Mouse (Mus musculus) testis, adult 2 months (tissue): ENCODE results near the gene Slc26a8. TPM values are rescaled to one million over a fixed set of nuclear protein-coding genes. Genes with fewer than 3 reads are reported as not detected.

ENCODE experiments used
- H3K27ac ChIP-seq: fragments of 200-500 bp; 2 replicates; pipeline ENCODE4 v1.5.1; 2012; ENCODE audit warnings: low read depth, low read length; ENCODE audit not compliant: control insufficient read depth, insufficient read depth
- H3K27me3 ChIP-seq: fragments of 200-500 bp; 2 replicates; pipeline ENCODE4 v1.6.1; 2012; ENCODE audit warnings: mild to moderate bottlenecking, low read length, moderate library complexity; ENCODE audit not compliant: control insufficient read depth, insufficient read depth
- H3K36me3 ChIP-seq: fragments of 200-500 bp; 2 replicates; pipeline ENCODE4 v1.6.1; 2012; ENCODE audit warnings: mild to moderate bottlenecking, low read length; ENCODE audit not compliant: control insufficient read depth, insufficient read depth
- H3K4me1 ChIP-seq: fragments of 200-500 bp; 2 replicates; pipeline ENCODE4 v1.6.1; 2012; ENCODE audit warnings: low read length; ENCODE audit not compliant: control insufficient read depth, insufficient read depth
- H3K4me3 ChIP-seq: fragments of 200-500 bp; 2 replicates; pipeline ENCODE4 v1.5.1; 2012; ENCODE audit warnings: low read depth, mild to moderate bottlenecking, low read length, moderate library complexity, mixed read lengths; ENCODE audit not compliant: control insufficient read depth
- CTCF ChIP-seq: fragments of 200-500 bp; IDR thresholded peaks from 2 replicates; pipeline ENCODE4 v1.5.1; 2012; ENCODE audit warnings: low read depth, mild to moderate bottlenecking, inconsistent platforms, low read length, moderate library complexity; ENCODE audit not compliant: control insufficient read depth, insufficient read depth, insufficient replicate concordance
- POLR2A ChIP-seq: fragments of 200-500 bp; IDR thresholded peaks from 2 replicates; pipeline ENCODE4 v1.6.1; 2012; ENCODE audit warnings: low read depth, mild to moderate bottlenecking, inconsistent platforms, low read length, moderate library complexity; ENCODE audit not compliant: control insufficient read depth
- polyA plus RNA-seq: library from polyadenylated mRNA; depleted of rRNA; stranded (reverse); fragments of >200 nt; gene quantifications from 2 replicates; pipeline ENCODE4 v1.2.3, GENCODE M21; 2012; rRNA removed

The Slc26a8 gene
- polyA plus RNA-seq, 1 experiment: 188 TPM

GRCm38 (mm10) chr17:28609543-28609942 lies 80.5 kb downstream of the Slc26a8 start:
- TF ChIP-seq POLR2A (no peak), CTCF (no peak)
- no peaks in the 10 kb centered on the region for H3K4me1 ChIP-seq
- H3K4me3 ChIP-seq: no peak overlapping the region
- H3K36me3 ChIP-seq: no peaks in the 10 kb centered on the region; the same call in none of the 2 replicates
- H3K27me3 ChIP-seq: no peaks in the 10 kb centered on the region
- no peak overlapping the region for H3K27ac ChIP-seq

DNA sequence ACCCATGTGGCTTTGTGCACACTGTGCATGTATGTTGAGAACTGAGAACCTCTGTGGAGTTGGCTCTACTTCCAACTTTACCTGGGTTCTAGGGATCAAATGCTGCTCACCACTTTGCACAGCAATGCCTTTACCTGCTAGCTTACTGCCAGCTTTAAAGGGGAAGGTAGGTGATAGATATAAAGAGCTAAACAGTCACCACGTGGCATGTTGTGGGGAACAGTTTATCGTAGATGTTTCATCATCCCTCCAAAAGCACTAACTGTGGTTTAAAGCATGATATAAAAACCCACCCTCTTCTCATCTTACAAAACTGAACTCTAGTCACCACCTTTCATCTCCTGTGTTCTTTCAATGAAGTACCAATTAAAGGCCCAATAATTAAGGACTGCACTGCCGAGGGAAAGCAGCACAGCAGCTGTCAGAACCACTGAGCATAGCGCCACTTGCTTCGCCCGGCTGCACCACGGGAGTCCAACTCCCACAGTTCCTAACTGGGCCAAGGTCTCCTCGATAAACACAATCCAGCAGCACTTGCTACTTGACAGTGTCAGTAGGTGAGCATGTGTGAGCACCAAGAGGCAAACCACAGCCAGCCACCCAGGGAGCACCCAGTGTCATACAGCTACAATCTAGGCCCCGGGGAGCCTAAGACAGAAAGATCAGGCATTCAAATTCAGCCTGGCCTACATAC lies 88.3 kb downstream of the Slc26a8 start:
- Histone ChIP-seq H3K27me3 (no peaks in the 10 kb centered on the region), H3K4me3 (no peak overlapping the region), H3K4me1 (no peaks in the 10 kb centered on the region), H3K36me3 (peaks cover 14% of the 10 kb centered on the region), H3K27ac (no peak overlapping the region)
- no peak for TF ChIP-seq POLR2A
- no peak for TF ChIP-seq CTCF

GRCm38 (mm10) chr17:28600780-28601179 lies 89.3 kb downstream of the Slc26a8 start:
- TF ChIP-seq CTCF: no peak
- no peak for TF ChIP-seq POLR2A

GRCm38 (mm10) chr17:28593965-28594364 lies 96.1 kb downstream of the Slc26a8 start:
- Histone ChIP-seq H3K4me3 (peak overlapping the region; percentile 37; the same call in 1 of the 2 replicates), H3K27me3 (no peaks in the 10 kb centered on the region), H3K27ac (peak overlapping the region; percentile 63), H3K4me1 (no peaks in the 10 kb centered on the region), H3K36me3 (peaks cover 7% of the 10 kb centered on the region)
- TF ChIP-seq POLR2A (no peak; the same call in 1 of the 2 replicates), CTCF (no peak)

More at GRCm38 (mm10) chr17:28600780-28601179, 89.3 kb downstream of the Slc26a8 start:
- Histone ChIP-seq H3K4me3 (no peak overlapping the region), H3K4me1 (no peaks in the 10 kb centered on the region), H3K36me3 (peaks cover 14% of the 10 kb centered on the region), H3K27ac (no peak overlapping the region), H3K27me3 (no peaks in the 10 kb centered on the region)

DNA sequence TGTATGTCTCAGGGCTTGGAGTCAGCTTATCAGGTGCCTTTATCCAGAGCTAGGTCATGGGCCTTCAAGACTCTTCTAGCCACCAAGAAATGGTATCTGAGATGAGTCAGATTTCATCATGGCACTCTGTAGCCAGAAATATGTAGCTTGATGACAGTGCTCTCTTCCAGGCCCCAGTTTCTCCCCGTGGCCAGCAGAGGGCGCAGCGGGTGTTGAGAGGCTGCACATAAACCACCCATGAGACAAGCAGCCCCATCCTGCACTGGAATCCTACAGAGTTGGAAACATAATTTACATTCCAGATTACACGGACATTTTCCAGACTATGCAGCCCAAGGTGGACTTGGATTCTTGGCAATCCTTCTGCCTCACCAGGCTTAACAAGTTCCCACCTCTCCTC lies 97.0 kb downstream of the Slc26a8 start:
- TF ChIP-seq POLR2A (no peak), CTCF (peak; percentile 73)
- Histone ChIP-seq H3K4me3 (no peak overlapping the region), H3K27ac (no peak overlapping the region), H3K36me3 (peaks cover 8% of the 10 kb centered on the region), H3K4me1 (no peaks in the 10 kb centered on the region; the same call in 1 of the 2 replicates), H3K27me3 (no peaks in the 10 kb centered on the region)

DNA sequence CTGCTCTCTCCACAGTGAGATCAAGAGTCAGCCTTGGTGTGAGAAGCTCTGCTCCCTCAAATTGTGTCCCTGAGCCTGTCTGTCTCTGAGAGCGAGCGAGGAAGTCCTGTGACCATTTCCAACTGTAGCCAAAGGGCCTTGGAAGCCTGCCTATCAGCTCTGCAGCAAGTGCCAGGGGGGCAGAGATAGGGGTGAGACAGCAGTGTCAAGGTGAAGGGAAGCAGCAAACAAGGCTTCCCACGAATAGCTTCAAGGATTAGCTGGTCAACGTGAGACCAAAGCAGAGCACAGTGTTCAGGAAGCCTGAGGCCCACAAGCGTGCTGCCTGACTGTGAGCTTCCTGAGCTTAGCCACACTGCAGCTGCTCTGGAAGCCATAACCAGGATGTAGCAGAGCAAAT lies 98.6 kb downstream of the Slc26a8 start:
- Histone ChIP-seq H3K36me3 (peaks cover 6% of the 10 kb centered on the region), H3K27me3 (no peaks in the 10 kb centered on the region), H3K4me3 (no peak overlapping the region), H3K4me1 (no peaks in the 10 kb centered on the region; the same call in 1 of the 2 replicates), H3K27ac (peak overlapping the region; percentile 75)
- no peak for TF ChIP-seq POLR2A
- no peak for TF ChIP-seq CTCF

DNA sequence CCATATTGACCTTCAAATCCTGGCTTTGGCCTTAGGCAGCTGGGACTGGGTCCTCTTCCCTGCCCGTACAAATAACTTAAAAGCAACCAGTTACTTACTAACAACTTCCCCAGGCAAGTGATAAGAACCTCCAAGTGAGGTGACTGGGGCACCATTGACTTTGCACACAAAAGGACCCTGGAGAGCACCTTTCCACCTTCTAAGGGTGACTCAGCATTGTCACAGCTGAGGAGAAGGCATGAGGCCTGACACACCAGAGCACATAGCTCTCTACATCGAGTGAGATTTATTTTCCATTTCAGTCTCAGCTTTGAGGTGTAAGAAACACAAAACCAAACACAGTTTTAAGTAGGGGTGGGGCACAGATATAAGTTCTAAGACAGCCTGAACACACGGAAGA lies 99.4 kb downstream of the Slc26a8 start:
- TF ChIP-seq CTCF: no peak
- TF ChIP-seq POLR2A: no peak
- Histone ChIP-seq H3K36me3 (peaks cover 6% of the 10 kb centered on the region), H3K4me1 (no peaks in the 10 kb centered on the region; the same call in 1 of the 2 replicates), H3K27me3 (no peaks in the 10 kb centered on the region), H3K27ac (no peak overlapping the region), H3K4me3 (no peak overlapping the region)

- no peak overlapping the region for H3K27ac ChIP-seq
- TF ChIP-seq CTCF (no peak), POLR2A (no peak)
- peaks cover 5% of the 10 kb centered on the region for H3K36me3 ChIP-seq
- no peak overlapping the region for H3K4me3 ChIP-seq
- no peaks in the 10 kb centered on the region for H3K27me3 ChIP-seq
- H3K4me1 ChIP-seq: no peaks in the 10 kb centered on the region; the same call in 1 of the 2 replicates
Measured at GRCm38 (mm10) chr17:28588591-28588990, 101.4 kb downstream of the Slc26a8 start.

Other genes with a start within 250 kb of the Slc26a8 start
- 19.8 and 22.7 TPM in 2 replicates for gene Fkbp5, start 172.7 kb downstream of the Slc26a8 start, polyA plus RNA-seq
- 513 and 515 TPM in 2 replicates for gene Armc12, start 159.4 kb downstream of the Slc26a8 start, polyA plus RNA-seq
- not detected in 2 replicates for gene Clpsl2, start 140.8 kb downstream of the Slc26a8 start, polyA plus RNA-seq
- 2.5 and 4.1 TPM in 2 replicates for gene Clps, start 129.5 kb downstream of the Slc26a8 start, polyA plus RNA-seq
- 0.10 TPM in 1 of 2 replicates, not detected in the other for gene Lhfpl5, start 114.6 kb downstream of the Slc26a8 start, polyA plus RNA-seq
- 167 and 171 TPM in 2 replicates for gene Srpk1, start 67.5 kb downstream of the Slc26a8 start, polyA plus RNA-seq
- gene Mapk14, start 1.1 kb upstream of the Slc26a8 start, polyA plus RNA-seq: 10.9 and 14.2 TPM in 2 replicates
- not detected in 2 replicates for gene AC170998.1, start 35.9 kb upstream of the Slc26a8 start, polyA plus RNA-seq
- 2.1 and 2.8 TPM in 2 replicates for gene Mapk13, start 79.1 kb upstream of the Slc26a8 start, polyA plus RNA-seq
- 134 and 137 TPM in 2 replicates for gene Brpf3, start 110.9 kb upstream of the Slc26a8 start, polyA plus RNA-seq
- 0.76 and 0.79 TPM in 2 replicates for gene Pnpla1, start 168.2 kb upstream of the Slc26a8 start, polyA plus RNA-seq
- 4.7 and 4.9 TPM in 2 replicates for gene 4930539E08Rik, start 225.1 kb upstream of the Slc26a8 start, polyA plus RNA-seq